Mouse (Mus musculus) stomach, postnatal 0 days (tissue): Measurements from ENCODE around the gene Pde4dip. TPM values are rescaled to one million over a fixed set of nuclear protein-coding genes. Genes with fewer than 3 reads are reported as not detected.

Experiments
- ATAC-seq: fragments of 200-750 bp; cut with Nextera tagmentation; 2 replicates; pipeline ENCODE4 v1.8.0; 2017; ENCODE audit not compliant: low FRiP score, low TSS enrichment
- DNase-seq: peaks from one replicate; pipeline ENCODE4 v3.0.0-alpha.2; 2016; ENCODE audit warnings: low spot score
- H3K27ac ChIP-seq: fragments of 300-500 bp; sonication (generic); replicated peaks from 2 replicates; pipeline ENCODE4 v1.5.1; 2014; ENCODE audit warnings: mild to moderate bottlenecking, control low read depth
- H3K27me3 ChIP-seq: fragments of 300-500 bp; sonication (generic); 2 replicates; pipeline ENCODE4 v1.6.1; 2014; ENCODE audit warnings: low read length; ENCODE audit not compliant: control insufficient read depth, insufficient read depth
- H3K36me3 ChIP-seq: fragments of 300-500 bp; sonication (generic); 2 replicates; pipeline ENCODE4 v1.6.1; 2014; ENCODE audit warnings: low read length, mixed read lengths; ENCODE audit not compliant: control insufficient read depth, insufficient read depth
- H3K4me1 ChIP-seq: fragments of 300-500 bp; sonication (generic); replicated peaks from 2 replicates; pipeline ENCODE4 v1.6.1; 2014; ENCODE audit warnings: antibody characterized with exemption; ENCODE audit not compliant: control insufficient read depth, insufficient read depth
- H3K4me2 ChIP-seq: fragments of 300-500 bp; sonication (generic); replicated peaks from 2 replicates; pipeline ENCODE4 v1.6.1; 2014; ENCODE audit warnings: low read depth, mild to moderate bottlenecking, control low read depth, moderate library complexity
- H3K4me3 ChIP-seq: fragments of 300-500 bp; sonication (generic); 2 replicates; pipeline ENCODE4 v1.5.1; 2014; ENCODE audit warnings: low read depth, low read length, control low read depth
- H3K9ac ChIP-seq: fragments of 300-500 bp; sonication (generic); 2 replicates; pipeline ENCODE4 v1.6.1; 2014; ENCODE audit warnings: mild to moderate bottlenecking, low read length, control low read depth, mixed read lengths
- H3K9me3 ChIP-seq: fragments of 300-500 bp; sonication (generic); 2 replicates; pipeline ENCODE4 v1.6.1; 2016; ENCODE audit warnings: low read length; ENCODE audit not compliant: control insufficient read depth
- CTCF ChIP-seq: IDR thresholded peaks from 2 replicates; pipeline ENCODE4 v1.5.1; 2016; ENCODE audit warnings: antibody characterized with exemption, low read depth, mild to moderate bottlenecking, moderate library complexity
- EP300 ChIP-seq: optimal IDR thresholded peaks from 2 replicates; pipeline ENCODE3; 2016; ENCODE audit warnings: antibody characterized with exemption
- WGBS: fragments of 180-500 bp; shearing (Covaris S2); extraction: QIAGEN DNeasy Blood & Tissue Kit; methylation state at CpG from one replicate; pipeline ENCODE4 v1.1.7; 2014; 5-methylcytosine and 5-hydroxymethylcytosine counted together
- polyA plus RNA-seq: library from polyadenylated mRNA; unstranded; fragments of >200 nt; fragmentation: Nextera tagmentation; extraction: Ambion mirVana; gene quantifications from 2 replicates; pipeline ENCODE4 v1.2.1, GENCODE M21; 2015

Pde4dip gene
- polyA plus RNA-seq, 1 experiment from 2014 or later, result 9.9 TPM

DNA sequence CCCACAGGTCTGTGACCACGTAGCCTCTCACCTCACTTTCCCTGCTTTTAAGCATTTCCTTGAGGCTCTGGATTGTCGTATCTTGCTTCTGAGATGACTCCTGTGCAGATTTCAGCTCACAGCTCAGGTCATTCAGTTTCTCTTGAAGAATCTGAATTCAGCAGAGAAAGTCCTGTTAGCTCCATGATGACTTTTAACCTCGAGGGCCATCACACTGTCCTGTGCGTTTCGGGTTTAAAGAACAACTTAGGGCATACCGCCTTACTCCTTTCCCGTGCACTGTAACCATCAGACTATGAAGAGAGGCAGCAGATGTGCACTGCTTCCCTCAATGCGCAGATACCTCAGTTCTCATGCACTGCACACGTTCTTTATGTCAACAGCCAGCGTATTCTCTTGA lies 131.0 kb downstream of the Pde4dip start:
- no peak overlapping the region for H3K4me3 ChIP-seq
- no peaks in the 10 kb centered on the region for H3K27me3 ChIP-seq
- H3K27ac ChIP-seq, result no peak overlapping the region
- no peak overlapping the region for H3K4me2 ChIP-seq
- H3K4me1 ChIP-seq, result no peaks in the 10 kb centered on the region
- DNase-seq, result no peak
- peaks cover 28% of the 10 kb centered on the region for H3K36me3 ChIP-seq
- H3K9me3 ChIP-seq, result no peaks in the 10 kb centered on the region
- no peak for TF ChIP-seq EP300
- TF ChIP-seq CTCF, result no peak
- no peak overlapping the region for H3K9ac ChIP-seq
- ATAC-seq, result no peak
- 90% methylated on average over 10 of the region's 10 CpGs for WGBS

- no peaks in the 10 kb centered on the region for H3K27me3 ChIP-seq
- no peak overlapping the region for H3K9ac ChIP-seq
- DNase-seq, result peak; percentile 62
- H3K36me3 ChIP-seq, result peaks cover 33% of the 10 kb centered on the region
- H3K4me3 ChIP-seq, result no peak overlapping the region
- H3K9me3 ChIP-seq, result no peaks in the 10 kb centered on the region
- peak; percentile 87 for ATAC-seq
- no peaks in the 10 kb centered on the region for H3K4me1 ChIP-seq
- TF ChIP-seq CTCF (0 out of 2 replicates have a peak, but pooled peaks have one; percentile 21), EP300 (no peak)
- no peak overlapping the region for H3K27ac ChIP-seq
- H3K4me2 ChIP-seq, result no peak overlapping the region
- WGBS, result 70% methylated on average over 20 of the region's 20 CpGs
Measured at GRCm38 (mm10) chr3:97756283-97757074, 132.0 kb downstream of the Pde4dip start.

- H3K27ac ChIP-seq, result no peak overlapping the region
- no peak overlapping the region for H3K9ac ChIP-seq
- no peak overlapping the region for H3K4me2 ChIP-seq
- H3K36me3 ChIP-seq, result peaks cover 40% of the 10 kb centered on the region
- no peaks in the 10 kb centered on the region for H3K4me1 ChIP-seq
- TF ChIP-seq CTCF, result no peak
- TF ChIP-seq EP300, result no peak
- H3K27me3 ChIP-seq, result no peaks in the 10 kb centered on the region
- no peak overlapping the region for H3K4me3 ChIP-seq
- WGBS, result 93% methylated on average over 14 of the region's 14 CpGs
- ATAC-seq, result no peak
- no peak for DNase-seq
- H3K9me3 ChIP-seq, result no peaks in the 10 kb centered on the region
Measured at GRCm38 (mm10) chr3:97755411-97755810, 133.1 kb downstream of the Pde4dip start.

DNA sequence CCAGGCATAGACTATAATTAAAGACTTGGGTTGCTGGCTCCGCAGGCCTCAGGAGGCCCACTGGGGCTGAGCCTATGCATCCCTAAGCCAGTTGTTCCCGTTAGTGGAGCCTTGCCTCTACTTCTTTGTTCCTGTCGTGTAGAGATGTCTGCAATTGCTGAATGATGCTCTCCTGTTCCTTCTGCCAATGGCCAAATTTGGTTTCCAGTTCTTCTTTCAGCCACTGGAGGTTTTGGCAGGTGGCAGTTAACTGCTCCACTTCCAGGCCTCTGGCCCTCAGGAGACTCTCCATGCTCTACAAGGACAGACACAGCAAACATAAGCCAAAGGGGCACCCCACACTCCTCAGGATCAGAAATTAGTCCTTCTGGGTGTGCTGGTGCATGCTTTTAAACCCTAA lies 135.6 kb downstream of the Pde4dip start:
- Histone ChIP-seq H3K4me2 (no peak overlapping the region), H3K4me1 (no peaks in the 10 kb centered on the region), H3K27ac (no peak overlapping the region), H3K9me3 (no peaks in the 10 kb centered on the region), H3K4me3 (no peak overlapping the region), H3K27me3 (no peaks in the 10 kb centered on the region), H3K36me3 (peaks cover 53% of the 10 kb centered on the region), H3K9ac (no peak overlapping the region)
- DNase-seq, result no peak
- TF ChIP-seq EP300, result no peak
- no peak for ATAC-seq
- 64% methylated on average over 3 of the region's 3 CpGs for WGBS

DNA sequence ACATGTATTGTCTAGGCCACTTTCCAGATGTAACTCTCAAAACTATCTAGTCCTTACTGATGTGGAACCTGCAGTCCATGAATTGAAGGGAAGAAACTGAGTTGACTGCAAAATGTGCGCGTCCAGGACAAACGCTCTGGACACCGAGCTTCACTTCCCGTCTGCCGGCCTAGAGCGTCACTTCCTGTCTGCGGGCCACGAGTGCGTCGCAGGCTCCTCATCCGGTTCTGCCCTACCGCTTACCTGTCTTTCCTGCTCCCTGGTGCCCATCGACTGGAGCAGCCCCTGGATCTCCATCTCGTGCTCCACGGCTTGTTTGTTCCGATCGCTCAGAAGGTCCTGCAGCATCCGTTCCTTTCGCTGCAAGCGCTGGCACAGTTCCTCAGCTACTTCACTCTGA lies 136.9 kb downstream of the Pde4dip start:
- Histone ChIP-seq H3K9me3 (no peaks in the 10 kb centered on the region), H3K9ac (no peak overlapping the region), H3K27ac (no peak overlapping the region), H3K4me1 (no peaks in the 10 kb centered on the region), H3K36me3 (peaks cover 53% of the 10 kb centered on the region), H3K4me3 (no peak overlapping the region), H3K27me3 (no peaks in the 10 kb centered on the region), H3K4me2 (no peak overlapping the region)
- ATAC-seq (no peak), DNase-seq (no peak)
- 96% methylated on average over 21 of the region's 21 CpGs for WGBS
- no peak for TF ChIP-seq EP300
- no peak for TF ChIP-seq CTCF

- Histone ChIP-seq H3K9ac (no peak overlapping the region), H3K9me3 (no peaks in the 10 kb centered on the region), H3K36me3 (peaks cover 54% of the 10 kb centered on the region), H3K27ac (no peak overlapping the region), H3K4me3 (no peak overlapping the region), H3K4me1 (no peaks in the 10 kb centered on the region), H3K27me3 (no peaks in the 10 kb centered on the region), H3K4me2 (no peak overlapping the region)
- 87% methylated on average over 10 of the region's 10 CpGs for WGBS
- ATAC-seq, result no peak
- TF ChIP-seq EP300 (no peak), CTCF (no peak)
- DNase-seq, result no peak
Measured at GRCm38 (mm10) chr3:97748789-97749188, 139.7 kb downstream of the Pde4dip start.
